Mouse (Mus musculus) spleen, adult 2 months (tissue): ENCODE measurements around the gene Kcna4. TPM values are rescaled to one million over a fixed set of nuclear protein-coding genes. Genes with fewer than 3 reads are reported as not detected.

Experiments
- DNase-seq, 2 experiments: peaks; one replicate each; pipeline versions ENCODE4 v3.0.0 to v3.0.0-alpha.2; 2012 to 2021; ENCODE audit warnings: low spot score in 2 of 2, low read depth in 1 of 2
- H3K27ac ChIP-seq: fragments of 200-500 bp; 2 replicates; pipeline ENCODE4 v1.5.1; 2012; ENCODE audit warnings: low read length, inconsistent platforms; ENCODE audit not compliant: insufficient read depth
- H3K27me3 ChIP-seq: fragments of 200-500 bp; 2 replicates; pipeline ENCODE4 v1.6.1; 2012; ENCODE audit warnings: mild to moderate bottlenecking, moderate library complexity, low read length, inconsistent platforms; ENCODE audit not compliant: control insufficient read depth, insufficient read depth
- H3K36me3 ChIP-seq: fragments of 200-500 bp; 2 replicates; pipeline ENCODE4 v1.6.1; 2012; ENCODE audit warnings: mild to moderate bottlenecking, low read length, inconsistent platforms; ENCODE audit not compliant: control insufficient read depth, insufficient read depth
- H3K4me1 ChIP-seq: fragments of 200-500 bp; 2 replicates; pipeline ENCODE4 v1.6.1; 2011; ENCODE audit warnings: inconsistent platforms; ENCODE audit not compliant: control insufficient read depth, insufficient read depth, insufficient read length
- H3K4me3 ChIP-seq: fragments of 200-500 bp; 2 replicates; pipeline ENCODE4 v1.5.1; 2011; ENCODE audit warnings: mild to moderate bottlenecking, inconsistent platforms; ENCODE audit not compliant: insufficient read depth, insufficient read length; ENCODE audit errors: extremely low read depth
- CTCF ChIP-seq: fragments of 200-500 bp; IDR thresholded peaks from 2 replicates; pipeline ENCODE4 v1.5.1; 2011; ENCODE audit warnings: mild to moderate bottlenecking, inconsistent platforms; ENCODE audit not compliant: insufficient read depth, insufficient read length, insufficient replicate concordance; ENCODE audit errors: extremely low read depth
- POLR2A ChIP-seq: fragments of 200-500 bp; IDR thresholded peaks from 2 replicates; pipeline ENCODE4 v1.6.1; 2011; ENCODE audit warnings: low read depth, low read length, inconsistent platforms
- WGBS: fragments of 180-500 bp; shearing (Covaris S2); methylation state at CpG from one replicate; pipeline ENCODE4 v1.1.7; 2018; 5-methylcytosine and 5-hydroxymethylcytosine counted together
- polyA plus RNA-seq: library from polyadenylated mRNA; depleted of rRNA; stranded (reverse); fragments of >200 nt; gene quantifications from 2 replicates; pipeline ENCODE4 v1.2.3, GENCODE M21; 2012; rRNA removed

The Kcna4 gene
- polyA plus RNA-seq, 1 experiment: not detected

GRCm38 (mm10) chr2:107341291-107341690 lies 50.9 kb downstream of the Kcna4 start:
- 72% methylated on average over 3 of the region's 3 CpGs for WGBS
- Histone ChIP-seq H3K4me1 (no peaks in the 10 kb centered on the region), H3K27ac (no peak overlapping the region), H3K27me3 (no peaks in the 10 kb centered on the region), H3K4me3 (no peak overlapping the region), H3K36me3 (no peaks in the 10 kb centered on the region)
- no peak for DNase-seq
- TF ChIP-seq CTCF: no peak
- TF ChIP-seq POLR2A: no peak

DNA sequence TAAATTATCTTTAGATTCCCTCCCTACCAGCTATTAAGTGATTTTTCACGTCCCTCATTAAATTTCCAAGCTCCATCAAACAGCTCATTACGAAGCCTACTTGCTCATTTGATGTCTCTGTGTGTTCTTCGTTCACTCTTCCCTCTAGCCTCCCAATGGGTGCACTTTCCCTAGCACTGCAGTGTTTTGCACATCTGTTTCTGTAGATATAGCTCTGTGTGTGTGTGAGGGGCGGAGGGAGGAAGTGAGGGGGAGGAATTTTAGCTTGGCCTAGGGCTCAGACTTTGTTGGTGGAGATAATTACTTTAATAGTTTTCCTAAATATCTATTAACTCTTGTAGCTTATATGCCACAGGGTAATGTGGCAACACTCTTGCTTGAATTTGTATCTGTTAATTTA lies 54.4 kb downstream of the Kcna4 start:
- H3K27ac ChIP-seq: no peak overlapping the region
- DNase-seq: no peak
- 65% methylated on average over 4 of the region's 4 CpGs for WGBS
- H3K27me3 ChIP-seq: no peaks in the 10 kb centered on the region
- H3K4me3 ChIP-seq: no peak overlapping the region
- TF ChIP-seq CTCF: no peak
- no peak for TF ChIP-seq POLR2A
- H3K36me3 ChIP-seq: no peaks in the 10 kb centered on the region
- H3K4me1 ChIP-seq: no peaks in the 10 kb centered on the region

GRCm38 (mm10) chr2:107345299-107345698 lies 54.9 kb downstream of the Kcna4 start:
- 85% methylated on average over 4 of the region's 4 CpGs for WGBS
- H3K27me3 ChIP-seq: no peaks in the 10 kb centered on the region
- H3K27ac ChIP-seq: no peak overlapping the region
- no peaks in the 10 kb centered on the region for H3K36me3 ChIP-seq
- no peaks in the 10 kb centered on the region for H3K4me1 ChIP-seq
- TF ChIP-seq POLR2A (no peak), CTCF (no peak)
- no peak overlapping the region for H3K4me3 ChIP-seq
- DNase-seq: no peak

Other genes with a start within 250 kb of the Kcna4 start
- gene Fshb, start 231.0 kb upstream of the Kcna4 start, polyA plus RNA-seq: not detected in 2 replicates